In genomic region chr17:88102597-88102996, GRCm38 (mm10) we compare ENCODE assay signal across 24 mouse cellular contexts.
"Had no signal": no experiment of that assay in that cellular context is flagged by ENCODE, and none has a peak within 500 bp of the region (broad histone marks: within the 10 kb centered on the region; RNA-seq: fewer than 3 reads in every experiment).

No protein-coding gene starts in this region.

- H3K4me1 ChIP-seq: heart, embryonic 10.5 days; heart, embryonic 12.5 days; hindbrain, embryonic 10.5 days; hindbrain, embryonic 12.5 days; intestine, embryonic 15.5 days; limb, embryonic 12.5 days had no signal

- H3K9ac ChIP-seq: heart, embryonic 12.5 days; hindbrain, embryonic 12.5 days; hindbrain, embryonic 14.5 days; intestine, embryonic 15.5 days; limb, embryonic 12.5 days had no signal

- H3K36me3 ChIP-seq: heart, embryonic 10.5 days; heart, embryonic 12.5 days; hindbrain, embryonic 10.5 days; hindbrain, embryonic 12.5 days; intestine, embryonic 15.5 days; limb, embryonic 12.5 days had no signal

- H3K4me3 ChIP-seq: heart, embryonic 10.5 days; heart, embryonic 12.5 days; hindbrain, embryonic 10.5 days; hindbrain, embryonic 12.5 days; intestine, embryonic 15.5 days; layer of hippocampus, adult 2 months; limb, embryonic 12.5 days had no signal

- DNase-seq: gastrocnemius, postnatal 14 days; gastrocnemius, postnatal 36 days; heart, adult 18-20 months; heart, postnatal 10 days; heart, postnatal 4 days; kidney, adult 18-20 months; kidney, adult 8-10 months; kidney, postnatal 10 days; kidney, postnatal 25 days; kidney, postnatal 4 days; left cerebral cortex, postnatal 4 days; liver had no signal

- H3K9me3 ChIP-seq: heart, embryonic 10.5 days; heart, embryonic 12.5 days; hindbrain, embryonic 10.5 days; hindbrain, embryonic 12.5 days; intestine, embryonic 15.5 days; limb, embryonic 12.5 days had no signal

- ATAC-seq: hindbrain, embryonic 16.5 days; inflammation-experienced regulatory T-cells, adult 6 months; intestine, embryonic 15.5 days; intestine, postnatal 0 days had no signal

- H3K27me3 ChIP-seq: heart, embryonic 12.5 days; hindbrain, embryonic 12.5 days; intestine, embryonic 15.5 days; limb, embryonic 12.5 days had no signal

- H3K27ac ChIP-seq: heart, embryonic 10.5 days; hindbrain, embryonic 10.5 days; hindbrain, embryonic 12.5 days; hindbrain, embryonic 14.5 days; intestine, embryonic 15.5 days; layer of hippocampus, adult 2 months; limb, embryonic 12.5 days had no signal

- H3K4me2 ChIP-seq: heart, embryonic 12.5 days; hindbrain, embryonic 12.5 days; hindbrain, embryonic 14.5 days; intestine, embryonic 15.5 days; limb, embryonic 12.5 days; liver, embryonic 11.5 days had no signal
